ENCODE assay signal across 8 mouse cellular contexts in the genomic region with DNA sequence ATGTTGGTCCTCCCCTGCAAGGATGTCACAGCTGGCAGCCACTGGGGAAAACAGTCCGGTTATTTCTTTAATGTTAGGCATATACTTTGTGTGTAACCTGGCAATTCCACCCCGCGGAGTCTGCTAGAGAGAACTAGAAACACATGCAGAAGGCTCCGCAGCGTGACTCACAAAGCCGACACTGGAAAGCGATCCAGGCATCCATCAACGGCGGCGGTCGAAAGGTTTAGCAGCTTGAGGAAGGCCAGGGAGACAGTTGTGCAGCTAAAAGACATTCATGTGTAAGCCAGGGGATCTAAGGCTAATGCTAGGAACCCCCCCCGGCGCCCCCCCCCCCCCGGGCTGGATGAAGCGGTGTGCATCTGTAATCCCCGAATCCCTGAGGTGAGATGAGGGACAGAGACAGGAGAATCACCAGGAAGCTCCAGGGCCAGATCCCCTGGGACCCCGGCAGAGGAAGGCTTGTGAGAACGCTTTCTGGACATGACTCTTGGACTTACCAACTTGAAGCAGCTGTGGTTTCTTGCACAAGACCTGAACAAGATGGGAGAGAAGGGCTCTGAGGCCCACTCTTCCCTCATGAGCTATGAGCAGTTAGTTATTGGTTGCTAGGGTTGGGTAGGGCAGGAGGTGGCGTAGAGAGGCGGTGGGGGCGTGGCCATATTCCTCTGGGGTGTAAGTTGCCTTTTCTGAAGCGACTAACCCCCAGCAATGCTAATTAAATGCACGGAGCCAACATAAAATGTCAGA. TPM values are rescaled to one million over a fixed set of nuclear protein-coding genes. Genes with fewer than 3 reads are reported as not detected.
A peak's percentile ranks its signal among the peaks of the same experiment; 100 is the strongest.
DNase-seq lines count a peak whose midpoint lies in the region; ATAC-seq and TF ChIP-seq lines count a peak whose summit lies in the region.

No protein-coding gene starts in this region.

- no peak overlapping the region for H3ac ChIP-seq in myocyte (ENCODE audit: control insufficient read depth, insufficient read length)

- H3K36me3 ChIP-seq in ES-Bruce4 (ENCODE audit: control insufficient read depth, insufficient read depth, low read length, poor library complexity, severe bottlenecking), result no peaks in the 10 kb centered on the region
- no peaks in the 10 kb centered on the region for H3K36me3 ChIP-seq in intestine, embryonic 15.5 days
- no peaks in the 10 kb centered on the region for H3K36me3 ChIP-seq in myocyte (ENCODE audit: control insufficient read depth, insufficient read depth)

- intact Hi-C loops in gastrocnemius, adult 2 months (cut with DNase I), result no loop called here

- 0 out of 2 replicates have a peak, but pooled peaks have one; percentile 34 for ATAC-seq in intestine, embryonic 15.5 days

- peak overlapping the region; percentile 26; the same call in 1 of the 2 replicates for H3K4me3 ChIP-seq in ES-Bruce4 (ENCODE audit: low read depth, low read length)
- H3K4me3 ChIP-seq in bone marrow, adult 2 months (replicated peaks; ENCODE audit: control insufficient read depth, low read depth, low read length), result no peak overlapping the region
- H3K4me3 ChIP-seq in gastrocnemius, adult 2 months, result peak overlapping the region; percentile 15
- no peak overlapping the region for H3K4me3 ChIP-seq in intestine, embryonic 15.5 days (replicated peaks)
- H3K4me3 ChIP-seq in myocyte, result no peak overlapping the region

- no peak for TF ChIP-seq CTCF in ES-Bruce4 (IDR thresholded peaks at IDR 0.05; ENCODE audit: low read depth, low read length)
- no peak for TF ChIP-seq CTCF in bone marrow, adult 2 months (IDR thresholded peaks at IDR 0.05; ENCODE audit: control insufficient read depth, insufficient read depth, low read length)
- no peak for TF ChIP-seq CTCF in gastrocnemius, adult 2 months (IDR thresholded peaks at IDR 0.05)

- DNase-seq in gastrocnemius, adult 2 months, result peak; percentile 70
- no peak for DNase-seq in thymus, postnatal 4 days
- no peak for DNase-seq in cerebellum, adult 8-10 months
- no peak for DNase-seq in kidney, adult 8-10 months

- H3K9me3 ChIP-seq in ES-Bruce4 (replicated peaks; ENCODE audit: control insufficient read depth, insufficient read depth, low read length, poor library complexity, severe bottlenecking), result no peaks in the 10 kb centered on the region
- no peaks in the 10 kb centered on the region for H3K9me3 ChIP-seq in intestine, embryonic 15.5 days

- TF ChIP-seq POLR2A in ES-Bruce4 (IDR thresholded peaks at IDR 0.05; ENCODE audit: insufficient read depth, low read length), result no peak
- TF ChIP-seq POLR2A in bone marrow, adult 2 months (IDR thresholded peaks at IDR 0.05; ENCODE audit: borderline replicate concordance, control insufficient read depth, low read depth, low read length), result no peak
- no peak for TF ChIP-seq POLR2A in myocyte (IDR thresholded peaks at IDR 0.05; ENCODE audit: insufficient read length, low read depth)

- no peaks in the 10 kb centered on the region for H3K79me2 ChIP-seq in myocyte (ENCODE audit: control insufficient read depth, insufficient read depth)

- TF ChIP-seq EP300 in ES-Bruce4 (IDR thresholded peaks at IDR 0.05; ENCODE audit: insufficient read depth, low read depth, low read length), result no peak

- WGBS in bone marrow, adult 2 months, result 48% methylated on average over 23 of the region's 23 CpGs
- WGBS in intestine, embryonic 15.5 days, result 35% methylated on average over 23 of the region's 23 CpGs

- no peaks in the 10 kb centered on the region for H3K4me1 ChIP-seq in ES-Bruce4 (ENCODE audit: control insufficient read depth, insufficient read depth, low read length)
- peaks cover 4% of the 10 kb centered on the region for H3K4me1 ChIP-seq in bone marrow, adult 2 months (ENCODE audit: control insufficient read depth, insufficient read depth, low read length)
- peaks cover 20% of the 10 kb centered on the region for H3K4me1 ChIP-seq in intestine, embryonic 15.5 days (replicated peaks)

- no peak overlapping the region for H3K27ac ChIP-seq in ES-Bruce4 (ENCODE audit: insufficient read depth, low read length)
- peak overlapping the region; percentile 27 for H3K27ac ChIP-seq in bone marrow, adult 2 months (ENCODE audit: control insufficient read depth, insufficient read depth, low read depth, low read length, poor library complexity)
- peak overlapping the region; percentile 31; the same call in 1 of the 2 replicates for H3K27ac ChIP-seq in gastrocnemius, adult 2 months
- H3K27ac ChIP-seq in intestine, embryonic 15.5 days, result peak overlapping the region; percentile 44

- H3K9ac ChIP-seq in ES-Bruce4 (ENCODE audit: low read depth, poor library complexity, severe bottlenecking), result no peak overlapping the region
- no peak overlapping the region for H3K9ac ChIP-seq in intestine, embryonic 15.5 days

- H3K27me3 ChIP-seq in ES-Bruce4 (ENCODE audit: control insufficient read depth, insufficient read depth, low read length, poor library complexity, severe bottlenecking) (no peaks in the 10 kb centered on the region), myocyte (ENCODE audit: control insufficient read depth, insufficient read depth, insufficient read length) (no peaks in the 10 kb centered on the region)
- no peaks in the 10 kb centered on the region for H3K27me3 ChIP-seq in intestine, embryonic 15.5 days (replicated peaks)

- H3K4me2 ChIP-seq in intestine, embryonic 15.5 days (replicated peaks), result peak overlapping the region; percentile 15; the same call in 1 of the 2 replicates
- H3K4me2 ChIP-seq in myocyte (ENCODE audit: low read depth), result peak overlapping the region; percentile 38

TF ChIP-seq in myocyte, 11 proteins besides CTCF, POLR2A, EP300 and RAD21:
- TF ChIP-seq USF1 (IDR thresholded peaks at IDR 0.05; ENCODE audit: low read depth), result no peak
- no peak for TF ChIP-seq MYOD1 (IDR thresholded peaks at IDR 0.05; ENCODE audit: control insufficient read depth in 1 of 3, insufficient read length in 2 of 3, low read depth in 2 of 3)

RNA-seq across cellular contexts. Expression of gene Foxk1, which starts 16.2 kb away (rescaled TPM):
- polyA plus RNA-seq in ES-Bruce4 (2011; ENCODE audit: insufficient read depth, insufficient read length, low read depth, missing spikeins) (17.7 and 18.6 TPM in 2 replicates), myocyte (2012; fragmentation: generic; extraction: Trizol) (10.4 TPM)
- polyA plus RNA-seq in bone marrow, adult 2 months (2011; ENCODE audit: insufficient read depth, insufficient read length, low replicate concordance, missing spikeins), result 5.7 and 9.1 TPM in 2 replicates
- 10 to 100 TPM; 12.2 to 18.9 TPM for total RNA-seq in gastrocnemius, adult 2 months (2021)
- 4.3 and 5.3 TPM in 2 replicates for polyA plus RNA-seq in intestine, embryonic 15.5 days (2015; fragmentation: Nextera tagmentation; extraction: Ambion mirVana)

Comparison
In these comparisons a context has a peak if more than half of its experiments do, and no peak if none do; other contexts are left out.
1. H3K4me3 ChIP-seq: peak in ES-Bruce4 (single experiment) and gastrocnemius, adult 2 months (single experiment); none in bone marrow, adult 2 months (single experiment), intestine, embryonic 15.5 days (single experiment) and myocyte (single experiment).